Comparison of ENCODE assay signal across 8 mouse cellular contexts in the genomic region with DNA sequence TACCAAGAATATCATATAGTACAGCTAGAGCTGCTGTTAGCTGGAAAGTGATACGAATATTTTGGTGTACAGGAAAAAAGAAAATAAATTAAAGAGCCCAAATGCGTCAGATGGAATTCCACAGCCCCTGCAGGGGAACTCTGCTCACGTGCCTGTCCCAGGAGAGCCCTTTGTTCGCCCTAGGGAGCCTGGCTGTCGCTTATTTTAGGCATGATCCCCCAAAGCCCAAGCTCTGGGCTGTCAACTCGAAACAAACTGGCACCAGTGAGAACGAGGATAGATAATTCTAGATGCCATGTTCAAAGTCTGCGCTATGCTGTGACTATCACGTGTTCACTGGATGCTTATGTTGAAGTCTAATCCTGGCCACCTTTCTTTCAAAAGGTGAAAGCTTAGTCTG. TPM values are rescaled to one million over a fixed set of nuclear protein-coding genes. Genes with fewer than 3 reads are reported as not detected.
DNase-seq lines count a peak whose midpoint lies in the region; ATAC-seq and TF ChIP-seq lines count a peak whose summit lies in the region.
"Had no signal": no experiment of that assay in that cellular context is flagged by ENCODE, and none has a peak within 500 bp of the region (broad histone marks: within the 10 kb centered on the region; RNA-seq: fewer than 3 reads in every experiment).

No protein-coding gene starts in this region.

- H3K9me3 ChIP-seq in embryonic facial prominence, embryonic 15.5 days (replicated peaks) = no peaks in the 10 kb centered on the region
- no peaks in the 10 kb centered on the region for H3K9me3 ChIP-seq in hindbrain, postnatal 0 days (ENCODE audit: low read length)

- H3K27me3 ChIP-seq in embryonic facial prominence, embryonic 15.5 days = peaks cover 50% of the 10 kb centered on the region
- no peaks in the 10 kb centered on the region for H3K27me3 ChIP-seq in hindbrain, postnatal 0 days (ENCODE audit: insufficient read depth, low read length)

- no peaks in the 10 kb centered on the region for H3K36me3 ChIP-seq in embryonic facial prominence, embryonic 15.5 days
- no peaks in the 10 kb centered on the region for H3K36me3 ChIP-seq in hindbrain, postnatal 0 days (ENCODE audit: insufficient read depth, low read length)

- DNase-seq in layer of hippocampus, adult 2 months (ENCODE audit: low spot score in 2 of 2) = no peak
- no peak for DNase-seq in layer of hippocampus, postnatal 10 days (ENCODE audit: low spot score in 2 of 2)
- peak; percentile 52 for DNase-seq in hindbrain, postnatal 0 days (ENCODE audit: low spot score)
- DNase-seq in retina, postnatal 1 day = peak; percentile 51
- DNase-seq in natural killer cell, adult 2 months (ENCODE audit: low spot score in 2 of 2) = no peak
- DNase-seq in cerebellum, adult 11-12 months = no peak
- DNase-seq: gastrocnemius, postnatal 14 days had no signal

- peak overlapping the region; percentile 96 for H3K4me2 ChIP-seq in embryonic facial prominence, embryonic 15.5 days (replicated peaks)
- peak overlapping the region; percentile 86 for H3K4me2 ChIP-seq in hindbrain, postnatal 0 days (ENCODE audit: low read depth, low read length)

- peak overlapping the region; percentile 95 for H3K27ac ChIP-seq in layer of hippocampus, adult 2 months
- no peak overlapping the region for H3K27ac ChIP-seq in embryonic facial prominence, embryonic 15.5 days (replicated peaks)
- H3K27ac ChIP-seq in hindbrain, postnatal 0 days = peak overlapping the region; percentile 89

- WGBS in embryonic facial prominence, embryonic 15.5 days = 6% methylated on average over 9 of the region's 9 CpGs
- 3% methylated on average over 9 of the region's 9 CpGs for WGBS in hindbrain, postnatal 0 days

- no peak overlapping the region for H3K9ac ChIP-seq in embryonic facial prominence, embryonic 15.5 days
- H3K9ac ChIP-seq in hindbrain, postnatal 0 days (replicated peaks; ENCODE audit: low read length) = peak overlapping the region; percentile 50; the same call in 1 of the 2 replicates

- TF ChIP-seq CTCF in layer of hippocampus, adult 2 months (conservative IDR thresholded peaks at IDR 0.05) = no peak
- no peak for TF ChIP-seq CTCF in hindbrain, postnatal 0 days (IDR thresholded peaks at IDR 0.05; ENCODE audit: low read depth)

- ATAC-seq in embryonic facial prominence, embryonic 15.5 days (ENCODE audit: insufficient number of reproducible peaks, low FRiP score, low TSS enrichment, low read depth) = no peak
- ATAC-seq in hindbrain, postnatal 0 days = no peak

- peaks cover 36% of the 10 kb centered on the region for H3K4me1 ChIP-seq in embryonic facial prominence, embryonic 15.5 days
- H3K4me1 ChIP-seq in hindbrain, postnatal 0 days (ENCODE audit: insufficient read depth, low read length) = peaks cover 14% of the 10 kb centered on the region

- H3K4me3 ChIP-seq in layer of hippocampus, adult 2 months = peak overlapping the region; percentile 82
- H3K4me3 ChIP-seq in embryonic facial prominence, embryonic 15.5 days (replicated peaks) = no peak overlapping the region
- H3K4me3 ChIP-seq in hindbrain, postnatal 0 days (ENCODE audit: low read length) = peak overlapping the region; percentile 66

RNA-seq across cellular contexts. Expression of gene Shc3, which starts 0.9 kb away (rescaled TPM):
- 100 to 1,000 TPM; 120 to 127 TPM for total RNA-seq in layer of hippocampus, adult 2 months (2021)
- 100 to 1,000 TPM; 204 to 206 TPM for total RNA-seq in layer of hippocampus, postnatal 10 days (2021)
- 1.1 and 1.4 TPM in 2 replicates for polyA plus RNA-seq in embryonic facial prominence, embryonic 15.5 days (2015; fragmentation: Nextera tagmentation; extraction: Ambion mirVana)
- total RNA-seq in hindbrain, postnatal 0 days (2014; rRNA removed) = 111 and 122 TPM in 2 replicates
- 8.5 and 9.1 TPM in 2 replicates for polyA plus RNA-seq in hindbrain, postnatal 0 days (2015; fragmentation: Nextera tagmentation; extraction: Ambion mirVana)

Comparison
In these comparisons a context has a peak if more than half of its experiments do, and no peak if none do; other contexts are left out.
1. DNase-seq: peak in hindbrain, postnatal 0 days (single experiment) and retina, postnatal 1 day (single experiment); none in layer of hippocampus, adult 2 months (0 of 2), layer of hippocampus, postnatal 10 days (0 of 2), natural killer cell, adult 2 months (0 of 2) and cerebellum, adult 11-12 months (single experiment).